Mouse (Mus musculus) cerebellum, adult 2 months (tissue): ENCODE measurements around the gene Elp4.
A peak's percentile ranks its signal among the peaks of the same experiment; 100 is the strongest.

ENCODE experiments used
- CTCF ChIP-seq: fragments of 200-500 bp; IDR thresholded peaks from 2 replicates; pipeline ENCODE4 v1.5.1; 2011; ENCODE audit warnings: low read depth, mild to moderate bottlenecking, control low read depth, low read length, moderate library complexity, borderline replicate concordance; ENCODE audit not compliant: insufficient read depth
- POLR2A ChIP-seq: fragments of 200-500 bp; IDR thresholded peaks from 2 replicates; pipeline ENCODE4 v1.6.1; 2011; ENCODE audit warnings: low read length, control low read depth, borderline replicate concordance; ENCODE audit not compliant: insufficient read depth

DNA sequence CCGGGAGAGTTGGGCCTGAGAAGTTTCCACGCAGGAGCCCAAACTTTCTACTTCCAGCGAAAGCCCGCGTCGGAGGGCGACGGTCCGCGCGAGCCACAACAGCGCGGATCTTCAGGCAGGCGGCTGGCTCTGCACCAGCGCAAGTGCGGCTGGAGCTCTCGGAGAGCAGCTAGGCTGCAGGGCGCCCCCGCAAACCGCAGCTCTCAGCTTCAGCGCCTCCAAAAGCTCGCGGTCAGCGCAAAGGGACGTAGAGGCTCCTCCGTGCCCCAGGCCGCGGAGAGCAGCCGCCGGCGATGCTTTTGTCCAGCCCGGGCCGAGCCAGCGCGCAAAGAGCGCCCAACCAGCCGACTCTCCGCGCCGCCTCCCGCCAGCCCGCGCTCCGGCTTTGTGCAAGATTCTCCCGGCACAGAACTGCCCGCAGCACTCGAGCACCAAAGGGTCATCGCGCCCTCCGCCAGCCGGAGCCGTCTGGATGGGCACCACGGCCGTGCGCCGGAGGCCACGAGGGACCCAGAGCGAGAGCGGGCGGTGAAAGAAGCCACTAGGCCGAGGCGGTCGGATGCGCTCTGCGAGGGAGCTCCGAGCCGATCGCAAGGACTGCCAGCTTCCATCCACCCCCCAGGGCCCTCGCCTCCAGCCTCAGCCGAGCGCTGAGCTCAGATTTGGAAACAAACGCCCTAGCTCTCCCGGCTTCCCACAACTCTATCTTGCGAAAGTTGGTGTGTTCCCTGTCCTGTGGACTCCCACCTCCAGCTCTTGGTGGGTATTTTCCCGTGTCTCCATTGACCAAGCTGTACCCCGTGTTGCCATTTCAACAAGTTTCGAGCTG lies 228.1 kb downstream of the Elp4 start:
- TF ChIP-seq CTCF, result no peak
- 0 out of 2 replicates have a peak, but pooled peaks have one; percentile 13 for TF ChIP-seq POLR2A
